Mouse (Mus musculus) midbrain, embryonic 16.5 days (tissue): ENCODE data around the gene Myrfl. TPM values are rescaled to one million over a fixed set of nuclear protein-coding genes. Genes with fewer than 3 reads are reported as not detected.

Source experiments
- ATAC-seq: fragments of 200-750 bp; cut with Nextera tagmentation; 2 replicates; pipeline ENCODE4 v1.8.0; 2017; ENCODE audit warnings: moderate TSS enrichment
- H3K27ac ChIP-seq: fragments of 300-500 bp; sonication (generic); 2 replicates; pipeline ENCODE4 v1.5.1; 2014; ENCODE audit warnings: mild to moderate bottlenecking, low read length, mixed read lengths
- H3K27me3 ChIP-seq: fragments of 300-500 bp; sonication (generic); 2 replicates; pipeline ENCODE4 v1.6.1; 2014; ENCODE audit warnings: low read depth, low read length, mixed read lengths; ENCODE audit not compliant: control insufficient read depth, insufficient read depth
- H3K36me3 ChIP-seq: fragments of 300-500 bp; sonication (generic); 2 replicates; pipeline ENCODE4 v1.6.1; 2014; ENCODE audit warnings: mild to moderate bottlenecking, low read length, moderate library complexity, mixed read lengths; ENCODE audit not compliant: control insufficient read depth, insufficient read depth
- H3K4me1 ChIP-seq: fragments of 300-500 bp; sonication (generic); 2 replicates; pipeline ENCODE4 v1.6.1; 2014; ENCODE audit warnings: mild to moderate bottlenecking, low read length, mixed read lengths; ENCODE audit not compliant: control insufficient read depth, insufficient read depth
- H3K4me2 ChIP-seq: fragments of 300-500 bp; sonication (generic); 2 replicates; pipeline ENCODE4 v1.6.1; 2014; ENCODE audit warnings: mild to moderate bottlenecking, low read length, mixed read lengths
- H3K4me3 ChIP-seq: fragments of 300-500 bp; sonication (generic); 2 replicates; pipeline ENCODE4 v1.5.1; 2014; ENCODE audit warnings: low read depth, mild to moderate bottlenecking, low read length, moderate library complexity, mixed read lengths
- H3K9ac ChIP-seq: fragments of 300-500 bp; sonication (generic); 2 replicates; pipeline ENCODE4 v1.6.1; 2014; ENCODE audit warnings: low read depth, low read length, mixed read lengths
- H3K9me3 ChIP-seq: fragments of 300-500 bp; sonication (generic); replicated peaks from 2 replicates; pipeline ENCODE4 v1.6.1; 2014; ENCODE audit warnings: mild to moderate bottlenecking, low read length, mixed read lengths; ENCODE audit not compliant: control insufficient read depth, poor library complexity, severe bottlenecking
- WGBS: fragments of 180-500 bp; shearing (Covaris S2); extraction: QIAGEN DNeasy Blood & Tissue Kit; methylation state at CpG from one replicate; pipeline ENCODE4 v1.1.7; 2014; 5-methylcytosine and 5-hydroxymethylcytosine counted together
- polyA plus RNA-seq: library from polyadenylated mRNA; unstranded; fragments of >200 nt; fragmentation: Nextera tagmentation; extraction: Ambion mirVana; gene quantifications from 2 replicates; pipeline ENCODE4 v1.2.1, GENCODE M21; 2015

Gene Myrfl
- polyA plus RNA-seq, 1 experiment from 2014 or later: 0.08 TPM

GRCm38 (mm10) chr10:116870819-116871218 is 25.9 kb downstream of the Myrfl start:
- H3K9ac ChIP-seq: no peak overlapping the region
- ATAC-seq: no peak
- 81% methylated on average over 6 of the region's 6 CpGs for WGBS
- H3K36me3 ChIP-seq: no peaks in the 10 kb centered on the region
- no peaks in the 10 kb centered on the region for H3K9me3 ChIP-seq
- H3K4me3 ChIP-seq: no peak overlapping the region
- H3K4me1 ChIP-seq: no peaks in the 10 kb centered on the region
- H3K27me3 ChIP-seq: no peaks in the 10 kb centered on the region
- no peak overlapping the region for H3K27ac ChIP-seq
- no peak overlapping the region for H3K4me2 ChIP-seq

GRCm38 (mm10) chr10:116853159-116853845 is 43.4 kb downstream of the Myrfl start:
- ATAC-seq: no peak
- Histone ChIP-seq H3K4me2 (no peak overlapping the region), H3K27me3 (no peaks in the 10 kb centered on the region), H3K9me3 (no peaks in the 10 kb centered on the region), H3K27ac (no peak overlapping the region), H3K4me3 (no peak overlapping the region), H3K4me1 (no peaks in the 10 kb centered on the region), H3K36me3 (no peaks in the 10 kb centered on the region), H3K9ac (no peak overlapping the region)
- 72% methylated on average over 11 of the region's 11 CpGs for WGBS

GRCm38 (mm10) chr10:116848749-116849473 is 47.8 kb downstream of the Myrfl start:
- no peaks in the 10 kb centered on the region for H3K27me3 ChIP-seq
- H3K9ac ChIP-seq: no peak overlapping the region
- 18% methylated on average over 22 of the region's 22 CpGs for WGBS

GRCm38 (mm10) chr10:116841551-116841950 is 55.2 kb downstream of the Myrfl start:
- H3K27ac ChIP-seq: no peak overlapping the region
- no peaks in the 10 kb centered on the region for H3K9me3 ChIP-seq
- no peaks in the 10 kb centered on the region for H3K27me3 ChIP-seq
- H3K4me3 ChIP-seq: no peak overlapping the region
- no peak for ATAC-seq
- no peak overlapping the region for H3K9ac ChIP-seq
- H3K36me3 ChIP-seq: no peaks in the 10 kb centered on the region
- no peaks in the 10 kb centered on the region for H3K4me1 ChIP-seq
- H3K4me2 ChIP-seq: no peak overlapping the region
- 73% methylated on average over 3 of the region's 3 CpGs for WGBS

More at GRCm38 (mm10) chr10:116848749-116849473, 47.8 kb downstream of the Myrfl start:
- no peak overlapping the region for H3K27ac ChIP-seq
- H3K4me2 ChIP-seq: peak overlapping the region; percentile 45
- no peaks in the 10 kb centered on the region for H3K4me1 ChIP-seq
- no peaks in the 10 kb centered on the region for H3K9me3 ChIP-seq
- no peaks in the 10 kb centered on the region for H3K36me3 ChIP-seq
- ATAC-seq: peak; percentile 85
- H3K4me3 ChIP-seq: peak overlapping the region; percentile 10; the same call in 1 of the 2 replicates

GRCm38 (mm10) chr10:116830676-116831075 is 66.0 kb downstream of the Myrfl start:
- Histone ChIP-seq H3K9ac (no peak overlapping the region), H3K4me1 (no peaks in the 10 kb centered on the region), H3K4me2 (no peak overlapping the region), H3K9me3 (no peaks in the 10 kb centered on the region), H3K4me3 (no peak overlapping the region), H3K36me3 (no peaks in the 10 kb centered on the region), H3K27ac (no peak overlapping the region), H3K27me3 (no peaks in the 10 kb centered on the region)
- WGBS: 94% methylated on average over 6 of the region's 6 CpGs
- ATAC-seq: no peak

- Histone ChIP-seq H3K9me3 (no peaks in the 10 kb centered on the region), H3K27me3 (no peaks in the 10 kb centered on the region), H3K4me3 (no peak overlapping the region), H3K9ac (no peak overlapping the region), H3K36me3 (no peaks in the 10 kb centered on the region), H3K4me2 (no peak overlapping the region), H3K4me1 (no peaks in the 10 kb centered on the region), H3K27ac (no peak overlapping the region)
- no peak for ATAC-seq
- WGBS: 65% methylated on average over 4 of the region's 4 CpGs
Measured at GRCm38 (mm10) chr10:116828099-116828498, 68.6 kb downstream of the Myrfl start.

GRCm38 (mm10) chr10:116827306-116827705 is 69.4 kb downstream of the Myrfl start:
- H3K36me3 ChIP-seq: no peaks in the 10 kb centered on the region
- H3K27ac ChIP-seq: no peak overlapping the region
- H3K9ac ChIP-seq: no peak overlapping the region
- no peaks in the 10 kb centered on the region for H3K9me3 ChIP-seq
- H3K4me1 ChIP-seq: no peaks in the 10 kb centered on the region
- no peak overlapping the region for H3K4me3 ChIP-seq
- WGBS: 86% methylated on average over 11 of the region's 11 CpGs
- no peak for ATAC-seq
- no peak overlapping the region for H3K4me2 ChIP-seq
- H3K27me3 ChIP-seq: no peaks in the 10 kb centered on the region

GRCm38 (mm10) chr10:116815311-116816060 is 81.2 kb downstream of the Myrfl start:
- Histone ChIP-seq H3K4me3 (no peak overlapping the region), H3K27me3 (no peaks in the 10 kb centered on the region), H3K4me1 (peaks cover 7% of the 10 kb centered on the region; the same call in 1 of the 2 replicates), H3K4me2 (no peak overlapping the region), H3K36me3 (no peaks in the 10 kb centered on the region), H3K27ac (no peak overlapping the region; the same call in 1 of the 2 replicates), H3K9me3 (no peaks in the 10 kb centered on the region), H3K9ac (no peak overlapping the region)
- 35% methylated on average over 15 of the region's 15 CpGs for WGBS
- peak; percentile 68 for ATAC-seq
